Mouse (Mus musculus): ENCODE data around the gene Arrdc4. TPM values are rescaled to one million over a fixed set of nuclear protein-coding genes. Genes with fewer than 3 reads are reported as not detected.

Arrdc4 gene
- polyA plus RNA-seq, 1 experiment from 2014 or later: 22.6 TPM

DNA sequence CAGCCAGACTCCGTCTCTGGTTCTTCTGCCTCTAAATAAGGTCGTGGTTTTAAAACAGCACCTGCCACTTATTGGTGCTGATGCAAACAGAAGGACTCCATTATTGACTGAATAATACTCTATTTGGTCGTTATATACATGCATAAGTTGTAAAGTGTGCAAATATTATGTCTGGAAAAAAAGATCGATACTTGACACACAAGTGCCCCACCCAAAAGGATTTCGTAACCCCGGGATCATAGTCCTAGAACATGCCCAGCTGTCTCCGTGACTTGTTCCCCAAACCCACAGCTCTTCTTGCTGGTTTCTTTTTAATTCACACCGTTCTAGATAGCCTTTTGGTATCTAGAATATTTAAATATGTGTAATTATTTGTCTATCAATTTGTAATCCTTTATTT is 878 bp upstream of the Arrdc4 start:
- Histone ChIP-seq H3K4me1 (ENCODE audit: control insufficient read depth, insufficient read depth, low read length) (peaks cover 24% of the 10 kb centered on the region), H3K9ac (ENCODE audit: low read depth, low read length) (no peak overlapping the region), H3K4me3 (ENCODE audit: low read depth, low read length) (peak overlapping the region; percentile 77), H3K36me3 (ENCODE audit: control insufficient read depth, insufficient read depth, low read length) (no peaks in the 10 kb centered on the region), H3K27ac (ENCODE audit: low read length) (no peak overlapping the region), H3K4me2 (ENCODE audit: low read length) (peak overlapping the region; percentile 39), H3K9me3 (replicated peaks; ENCODE audit: control insufficient read depth, low read length, poor library complexity, severe bottlenecking) (no peaks in the 10 kb centered on the region), H3K27me3 (ENCODE audit: control insufficient read depth, insufficient read depth, low read depth, low read length) (no peaks in the 10 kb centered on the region)
- no peak for ATAC-seq
- WGBS: 66% methylated on average over 8 of the region's 8 CpGs

DNA sequence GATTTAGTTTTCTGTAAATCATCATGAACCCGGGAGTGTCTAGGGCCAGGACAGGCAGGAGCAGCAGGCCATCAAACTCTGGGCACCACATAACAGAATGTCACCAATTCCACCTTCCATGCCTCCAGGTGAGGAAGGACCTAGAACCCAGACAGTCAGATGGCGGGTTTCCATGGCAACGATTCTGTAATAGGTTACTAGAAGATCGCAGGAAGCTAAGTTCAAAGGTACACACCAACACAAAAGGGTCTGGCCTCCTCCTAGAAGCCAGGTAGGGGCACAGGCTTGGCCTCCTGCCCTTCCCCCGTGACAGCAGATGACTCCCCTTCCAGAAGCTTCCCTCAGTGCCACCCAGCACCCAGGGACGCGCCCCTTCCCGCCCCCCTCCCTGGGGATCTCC is 680 bp downstream of the Arrdc4 start:
- ATAC-seq: no peak
- WGBS: 22% methylated on average over 6 of the region's 8 CpGs
- H3K4me3 ChIP-seq (ENCODE audit: low read depth, low read length): peak overlapping the region; percentile 77

DNA sequence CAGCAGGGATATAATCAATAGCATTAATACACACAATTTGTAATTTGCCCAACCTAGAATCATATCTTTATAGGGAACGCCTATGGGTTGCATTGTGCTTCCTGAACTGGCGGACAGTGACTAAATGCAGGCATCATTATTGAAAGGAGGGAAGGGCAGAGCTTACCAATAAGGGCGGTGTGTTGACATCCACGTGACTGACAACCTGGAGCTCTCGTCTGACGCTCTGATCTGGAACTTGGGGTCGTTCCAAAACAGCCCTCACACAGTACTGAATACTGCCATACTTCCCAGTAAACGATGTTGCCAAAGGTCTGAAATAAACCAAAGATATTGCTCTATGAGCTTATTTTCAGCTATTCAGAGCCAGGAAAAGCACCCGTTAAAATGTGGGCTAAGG is 4.4 kb downstream of the Arrdc4 start:
- Histone ChIP-seq H3K4me2 (ENCODE audit: low read length) (no peak overlapping the region), H3K27me3 (ENCODE audit: control insufficient read depth, insufficient read depth, low read depth, low read length) (no peaks in the 10 kb centered on the region), H3K9ac (ENCODE audit: low read depth, low read length) (no peak overlapping the region), H3K36me3 (ENCODE audit: control insufficient read depth, insufficient read depth, low read length) (peaks cover 16% of the 10 kb centered on the region), H3K4me1 (ENCODE audit: control insufficient read depth, insufficient read depth, low read length) (peaks cover 20% of the 10 kb centered on the region), H3K4me3 (ENCODE audit: low read depth, low read length) (no peak overlapping the region), H3K27ac (ENCODE audit: low read length) (no peak overlapping the region), H3K9me3 (replicated peaks; ENCODE audit: control insufficient read depth, low read length, poor library complexity, severe bottlenecking) (no peaks in the 10 kb centered on the region)
- 69% methylated on average over 9 of the region's 9 CpGs for WGBS
- no peak for ATAC-seq

More for the DNA sequence above, 680 bp downstream of the Arrdc4 start:
- no peaks in the 10 kb centered on the region for H3K9me3 ChIP-seq (replicated peaks; ENCODE audit: control insufficient read depth, low read length, poor library complexity, severe bottlenecking)
- peak overlapping the region; percentile 86 for H3K9ac ChIP-seq (ENCODE audit: low read depth, low read length)
- H3K4me2 ChIP-seq (ENCODE audit: low read length): peak overlapping the region; percentile 79
- H3K27ac ChIP-seq (ENCODE audit: low read length): peak overlapping the region; percentile 79
- H3K4me1 ChIP-seq (ENCODE audit: control insufficient read depth, insufficient read depth, low read length): peaks cover 24% of the 10 kb centered on the region
- peaks cover 6% of the 10 kb centered on the region; the same call in 1 of the 2 replicates for H3K36me3 ChIP-seq (ENCODE audit: control insufficient read depth, insufficient read depth, low read length)
- H3K27me3 ChIP-seq (ENCODE audit: control insufficient read depth, insufficient read depth, low read depth, low read length): no peaks in the 10 kb centered on the region

- WGBS: 85% methylated on average over 2 of the region's 2 CpGs
- H3K36me3 ChIP-seq (ENCODE audit: control insufficient read depth, insufficient read depth, low read length): peaks cover 20% of the 10 kb centered on the region
- H3K4me3 ChIP-seq (ENCODE audit: low read depth, low read length): no peak overlapping the region
- H3K27me3 ChIP-seq (ENCODE audit: control insufficient read depth, insufficient read depth, low read depth, low read length): no peaks in the 10 kb centered on the region
- H3K27ac ChIP-seq (ENCODE audit: low read length): no peak overlapping the region
- no peaks in the 10 kb centered on the region for H3K9me3 ChIP-seq (replicated peaks; ENCODE audit: control insufficient read depth, low read length, poor library complexity, severe bottlenecking)
- no peak overlapping the region for H3K9ac ChIP-seq (ENCODE audit: low read depth, low read length)
- H3K4me2 ChIP-seq (ENCODE audit: low read length): no peak overlapping the region
- H3K4me1 ChIP-seq (ENCODE audit: control insufficient read depth, insufficient read depth, low read length): peaks cover 20% of the 10 kb centered on the region
- ATAC-seq: no peak
Observed at GRCm38 (mm10) chr7:68744206-68744605, 4.8 kb downstream of the Arrdc4 start.

- Histone ChIP-seq H3K36me3 (ENCODE audit: control insufficient read depth, insufficient read depth, low read length) (peaks cover 37% of the 10 kb centered on the region), H3K27me3 (ENCODE audit: control insufficient read depth, insufficient read depth, low read depth, low read length) (no peaks in the 10 kb centered on the region), H3K4me1 (ENCODE audit: control insufficient read depth, insufficient read depth, low read length) (peaks cover 3% of the 10 kb centered on the region; the same call in 1 of the 2 replicates), H3K9ac (ENCODE audit: low read depth, low read length) (no peak overlapping the region), H3K4me2 (ENCODE audit: low read length) (no peak overlapping the region), H3K9me3 (replicated peaks; ENCODE audit: control insufficient read depth, low read length, poor library complexity, severe bottlenecking) (no peaks in the 10 kb centered on the region), H3K4me3 (ENCODE audit: low read depth, low read length) (no peak overlapping the region), H3K27ac (ENCODE audit: low read length) (no peak overlapping the region)
- no peak for ATAC-seq
- WGBS: 92% methylated on average over 6 of the region's 6 CpGs
Observed at GRCm38 (mm10) chr7:68740763-68741162, 8.3 kb downstream of the Arrdc4 start.

GRCm38 (mm10) chr7:68738676-68739399 is 10.2 kb downstream of the Arrdc4 start:
- H3K36me3 ChIP-seq (ENCODE audit: control insufficient read depth, insufficient read depth, low read length): peaks cover 32% of the 10 kb centered on the region
- WGBS: 93% methylated on average over 11 of the region's 11 CpGs
- no peaks in the 10 kb centered on the region for H3K27me3 ChIP-seq (ENCODE audit: control insufficient read depth, insufficient read depth, low read depth, low read length)
- ATAC-seq: no peak
- no peak overlapping the region for H3K27ac ChIP-seq (ENCODE audit: low read length)
- H3K4me3 ChIP-seq (ENCODE audit: low read depth, low read length): no peak overlapping the region
- no peaks in the 10 kb centered on the region for H3K9me3 ChIP-seq (replicated peaks; ENCODE audit: control insufficient read depth, low read length, poor library complexity, severe bottlenecking)
- H3K9ac ChIP-seq (ENCODE audit: low read depth, low read length): no peak overlapping the region
- H3K4me2 ChIP-seq (ENCODE audit: low read length): no peak overlapping the region
- no peaks in the 10 kb centered on the region for H3K4me1 ChIP-seq (ENCODE audit: control insufficient read depth, insufficient read depth, low read length)

DNA sequence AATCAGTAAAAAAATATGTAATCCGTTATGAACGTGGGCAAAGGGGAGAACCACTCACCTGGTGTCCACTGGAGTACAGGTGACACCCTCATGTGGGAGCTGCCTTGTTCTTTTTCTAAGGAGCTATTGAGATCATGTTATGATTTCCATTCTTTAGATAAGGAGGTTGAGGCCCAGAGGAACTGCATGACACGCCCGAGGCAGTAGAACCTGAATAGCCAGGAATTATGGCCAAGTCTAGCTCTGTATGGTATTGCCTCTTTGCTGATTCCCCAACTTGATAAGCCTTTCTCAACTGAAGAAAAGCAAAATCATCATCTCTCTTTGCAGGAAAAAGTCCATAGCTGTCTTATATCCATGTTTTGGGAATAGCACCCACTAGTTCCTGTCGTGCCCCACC is 22.7 kb downstream of the Arrdc4 start:
- Histone ChIP-seq H3K9me3 (replicated peaks; ENCODE audit: control insufficient read depth, low read length, poor library complexity, severe bottlenecking) (no peaks in the 10 kb centered on the region), H3K27ac (ENCODE audit: low read length) (no peak overlapping the region), H3K4me2 (ENCODE audit: low read length) (no peak overlapping the region), H3K36me3 (ENCODE audit: control insufficient read depth, insufficient read depth, low read length) (no peaks in the 10 kb centered on the region), H3K27me3 (ENCODE audit: control insufficient read depth, insufficient read depth, low read depth, low read length) (no peaks in the 10 kb centered on the region), H3K4me3 (ENCODE audit: low read depth, low read length) (no peak overlapping the region), H3K4me1 (ENCODE audit: control insufficient read depth, insufficient read depth, low read length) (no peaks in the 10 kb centered on the region), H3K9ac (ENCODE audit: low read depth, low read length) (no peak overlapping the region)
- 94% methylated on average over 5 of the region's 5 CpGs for WGBS
- no peak for ATAC-seq

DNA sequence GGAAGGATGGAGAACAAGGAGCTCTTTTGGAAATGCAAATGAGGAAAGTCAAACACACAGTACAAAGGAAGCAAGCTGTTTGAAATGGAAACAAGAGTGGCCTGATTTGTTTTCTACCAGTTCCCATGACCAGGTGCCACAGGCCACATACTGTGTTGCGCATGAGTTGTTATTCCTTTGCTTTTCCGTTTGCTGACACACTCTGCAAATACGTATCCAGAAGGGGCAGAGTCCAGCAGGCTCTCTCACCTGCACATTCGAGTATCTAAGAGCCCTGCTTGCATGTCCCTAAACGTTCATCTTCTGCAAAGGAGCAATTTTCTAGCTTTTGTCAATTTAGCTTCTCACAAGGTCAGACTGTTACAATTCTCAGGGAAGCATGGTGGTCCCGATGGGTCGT is 24.3 kb downstream of the Arrdc4 start:
- WGBS: 80% methylated on average over 7 of the region's 7 CpGs
- no peaks in the 10 kb centered on the region for H3K27me3 ChIP-seq (ENCODE audit: control insufficient read depth, insufficient read depth, low read depth, low read length)
- H3K4me1 ChIP-seq (ENCODE audit: control insufficient read depth, insufficient read depth, low read length): no peaks in the 10 kb centered on the region
- no peaks in the 10 kb centered on the region for H3K36me3 ChIP-seq (ENCODE audit: control insufficient read depth, insufficient read depth, low read length)
- no peak for ATAC-seq
- no peaks in the 10 kb centered on the region for H3K9me3 ChIP-seq (replicated peaks; ENCODE audit: control insufficient read depth, low read length, poor library complexity, severe bottlenecking)
- no peak overlapping the region for H3K4me2 ChIP-seq (ENCODE audit: low read length)
- no peak overlapping the region for H3K9ac ChIP-seq (ENCODE audit: low read depth, low read length)
- no peak overlapping the region for H3K4me3 ChIP-seq (ENCODE audit: low read depth, low read length)
- H3K27ac ChIP-seq (ENCODE audit: low read length): no peak overlapping the region

DNA sequence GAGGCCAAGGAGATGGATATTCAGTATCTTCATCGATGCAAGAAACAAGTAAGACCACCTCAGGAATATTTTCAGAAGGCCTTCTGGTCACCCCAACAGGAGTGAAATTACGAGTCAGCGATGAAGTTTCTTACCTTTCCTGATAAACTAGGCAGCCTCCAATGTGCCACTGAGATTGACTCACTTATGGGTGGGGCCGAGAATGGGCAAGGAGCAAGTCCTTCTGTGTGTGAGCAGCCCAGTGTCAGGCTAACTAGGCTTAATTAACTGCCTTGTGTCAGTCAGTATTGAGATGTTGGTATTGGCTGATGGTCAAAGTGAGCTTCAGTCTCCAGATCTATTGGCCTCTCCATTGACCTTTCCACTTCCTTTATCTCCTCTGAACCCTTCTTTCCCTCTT is 27.5 kb downstream of the Arrdc4 start:
- H3K9me3 ChIP-seq (replicated peaks; ENCODE audit: control insufficient read depth, low read length, poor library complexity, severe bottlenecking): no peaks in the 10 kb centered on the region
- H3K36me3 ChIP-seq (ENCODE audit: control insufficient read depth, insufficient read depth, low read length): no peaks in the 10 kb centered on the region
- no peak overlapping the region for H3K4me3 ChIP-seq (ENCODE audit: low read depth, low read length)
- no peak for ATAC-seq
- no peak overlapping the region for H3K27ac ChIP-seq (ENCODE audit: low read length)
- H3K4me1 ChIP-seq (ENCODE audit: control insufficient read depth, insufficient read depth, low read length): peaks cover 7% of the 10 kb centered on the region; the same call in 1 of the 2 replicates
- no peak overlapping the region for H3K9ac ChIP-seq (ENCODE audit: low read depth, low read length)
- 89% methylated on average over 4 of the region's 4 CpGs for WGBS
- H3K27me3 ChIP-seq (ENCODE audit: control insufficient read depth, insufficient read depth, low read depth, low read length): no peaks in the 10 kb centered on the region
- H3K4me2 ChIP-seq (ENCODE audit: low read length): no peak overlapping the region

Data from midbrain, embryonic 16.5 days (tissue).